Mouse (Mus musculus) midbrain, postnatal 0 days (tissue): ENCODE measurements at regions not wholly inside any gene's neighbourhood (a gene's known extent, or its start where the extent isn't known, plus 50 kb on each side); places are given as distances from the start of the nearest gene placed in this dataset.

Experiments used
- ATAC-seq: fragments of 200-750 bp; cut with Nextera tagmentation; 2 replicates; pipeline ENCODE4 v1.8.0; 2017; ENCODE audit warnings: moderate number of reproducible peaks, mild to moderate bottlenecking, moderate TSS enrichment, moderate library complexity; ENCODE audit not compliant: low FRiP score
- DNase-seq: peaks from one replicate; pipeline ENCODE4 v3.0.0-alpha.2; 2015; ENCODE audit warnings: low spot score
- H3K27ac ChIP-seq: fragments of 300-500 bp; sonication (generic); 2 replicates; pipeline ENCODE4 v1.5.1; 2014; ENCODE audit warnings: low read depth, mild to moderate bottlenecking, low read length, mixed read lengths
- H3K27me3 ChIP-seq: fragments of 300-500 bp; sonication (generic); 2 replicates; pipeline ENCODE4 v1.6.1; 2014; ENCODE audit warnings: low read length, control low read depth, mixed read lengths; ENCODE audit not compliant: insufficient read depth
- H3K36me3 ChIP-seq: fragments of 300-500 bp; sonication (generic); 2 replicates; pipeline ENCODE4 v1.6.1; 2014; ENCODE audit warnings: low read length, control low read depth, mixed read lengths; ENCODE audit not compliant: insufficient read depth
- H3K4me1 ChIP-seq: fragments of 300-500 bp; sonication (generic); 2 replicates; pipeline ENCODE4 v1.6.1; 2014; ENCODE audit warnings: mild to moderate bottlenecking, control low read depth, antibody characterized with exemption, low read length, mixed read lengths; ENCODE audit not compliant: insufficient read depth
- H3K4me2 ChIP-seq: fragments of 300-500 bp; sonication (generic); 2 replicates; pipeline ENCODE4 v1.6.1; 2014; ENCODE audit warnings: low read depth, mild to moderate bottlenecking, low read length, mixed read lengths; ENCODE audit not compliant: poor library complexity, severe bottlenecking
- H3K4me3 ChIP-seq: fragments of 300-500 bp; sonication (generic); 2 replicates; pipeline ENCODE4 v1.5.1; 2014; ENCODE audit warnings: low read depth, mild to moderate bottlenecking, low read length, moderate library complexity
- H3K9ac ChIP-seq: fragments of 300-500 bp; sonication (generic); replicated peaks from 2 replicates; pipeline ENCODE4 v1.6.1; 2014; ENCODE audit warnings: mild to moderate bottlenecking, low read length, moderate library complexity, mixed read lengths; ENCODE audit not compliant: poor library complexity, severe bottlenecking
- H3K9me3 ChIP-seq: fragments of 300-500 bp; sonication (generic); 2 replicates; pipeline ENCODE4 v1.6.1; 2016; ENCODE audit warnings: low read length, control low read depth
- CTCF ChIP-seq: IDR thresholded peaks from 2 replicates; pipeline ENCODE4 v1.5.1; 2016; ENCODE audit warnings: antibody characterized with exemption, mild to moderate bottlenecking
- WGBS: fragments of 180-500 bp; shearing (Covaris S2); extraction: QIAGEN DNeasy Blood & Tissue Kit; methylation state at CpG from one replicate; pipeline ENCODE4 v1.1.7; 2014; 5-methylcytosine and 5-hydroxymethylcytosine counted together

DNA sequence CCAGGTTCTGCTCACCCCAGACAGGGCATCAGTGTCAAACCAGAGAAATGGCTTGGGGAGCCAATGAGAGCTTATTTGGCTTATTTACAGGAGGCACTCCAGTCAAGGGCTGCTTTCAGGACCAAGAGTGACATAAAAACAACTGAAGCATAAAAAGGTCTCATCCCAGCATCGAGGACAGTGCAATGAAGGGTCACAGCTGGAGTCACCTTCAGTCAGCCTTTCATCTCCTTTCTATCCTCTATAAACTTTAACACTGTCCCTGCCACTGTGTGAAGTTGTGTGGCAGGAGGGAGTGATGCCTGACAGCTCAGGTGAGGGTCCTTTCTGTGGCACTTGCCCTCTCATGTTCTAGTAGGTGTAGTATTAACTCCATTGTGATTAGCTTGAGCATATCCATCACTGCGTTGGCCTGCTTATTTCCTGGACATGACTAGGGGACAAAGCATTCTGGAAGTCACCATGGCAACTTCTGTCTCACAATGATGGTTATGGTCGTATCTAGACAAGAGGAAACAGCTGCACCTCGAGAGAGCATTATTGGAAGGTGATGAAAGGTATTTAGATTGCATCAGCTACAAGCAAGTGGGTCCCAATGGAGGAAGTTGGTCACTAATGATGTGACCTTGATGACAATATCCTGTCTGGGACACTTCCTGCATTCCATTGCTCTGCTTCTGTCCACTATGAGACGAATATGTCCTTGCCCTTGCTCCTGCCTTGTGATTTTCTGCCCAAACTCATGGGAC lies 87.8 kb upstream of the Enpp6 start:
- TF ChIP-seq CTCF, result no peak
- H3K4me3 ChIP-seq, result no peak overlapping the region
- no peaks in the 10 kb centered on the region for H3K4me1 ChIP-seq
- DNase-seq, result no peak
- no peak overlapping the region for H3K27ac ChIP-seq
- no peaks in the 10 kb centered on the region for H3K36me3 ChIP-seq
- H3K9me3 ChIP-seq, result no peaks in the 10 kb centered on the region
- H3K9ac ChIP-seq, result no peak overlapping the region
- no peak overlapping the region for H3K4me2 ChIP-seq
- no peaks in the 10 kb centered on the region for H3K27me3 ChIP-seq
- WGBS, result 34% methylated on average over 5 of the region's 5 CpGs
- ATAC-seq, result no peak

DNA sequence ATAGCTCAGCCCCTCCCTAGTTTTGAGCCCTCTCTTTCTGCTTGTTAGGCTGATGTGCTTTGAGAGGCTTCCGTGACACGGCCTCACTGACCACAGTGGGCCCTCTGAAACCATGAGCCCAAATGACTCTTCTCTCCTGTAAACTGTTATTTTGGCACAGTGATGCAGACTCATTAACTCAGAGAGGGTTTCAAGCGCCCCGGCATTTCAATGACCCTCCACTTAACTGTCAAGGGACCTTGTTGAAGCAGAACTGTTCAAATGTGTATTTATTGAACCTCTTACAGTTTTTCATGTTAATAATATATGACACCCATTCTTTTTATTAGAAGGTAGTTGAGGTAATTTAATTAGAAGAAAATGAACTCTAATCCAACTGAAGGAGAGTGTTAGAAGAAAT lies 85.9 kb upstream of the Enpp6 start:
- Histone ChIP-seq H3K36me3 (no peaks in the 10 kb centered on the region), H3K4me1 (no peaks in the 10 kb centered on the region), H3K4me2 (no peak overlapping the region), H3K9me3 (no peaks in the 10 kb centered on the region), H3K27ac (no peak overlapping the region), H3K9ac (no peak overlapping the region), H3K27me3 (no peaks in the 10 kb centered on the region), H3K4me3 (no peak overlapping the region)
- WGBS, result 87% methylated on average over 4 of the region's 4 CpGs
- DNase-seq, result no peak
- ATAC-seq, result no peak
- TF ChIP-seq CTCF, result no peak

DNA sequence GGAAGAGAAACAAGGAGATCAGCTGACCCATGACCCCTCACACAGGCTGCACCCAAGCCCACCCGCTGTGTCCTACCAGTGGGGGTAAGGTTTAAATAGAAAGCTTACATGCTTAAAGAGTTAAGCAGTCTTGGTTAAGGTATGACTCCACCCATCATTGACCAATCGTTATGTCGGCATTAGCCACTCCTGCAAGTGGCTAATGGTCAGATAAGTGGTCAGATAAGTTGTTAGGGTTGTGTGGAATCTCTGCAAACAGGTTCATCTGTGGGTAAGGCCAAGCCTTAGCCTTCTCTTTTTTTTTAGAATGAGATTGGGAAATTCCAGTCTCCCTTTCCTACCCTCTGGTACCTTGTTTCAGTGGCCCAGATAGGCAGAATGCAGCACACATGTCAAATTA lies 82.0 kb upstream of the Enpp6 start:
- ATAC-seq, result no peak

DNA sequence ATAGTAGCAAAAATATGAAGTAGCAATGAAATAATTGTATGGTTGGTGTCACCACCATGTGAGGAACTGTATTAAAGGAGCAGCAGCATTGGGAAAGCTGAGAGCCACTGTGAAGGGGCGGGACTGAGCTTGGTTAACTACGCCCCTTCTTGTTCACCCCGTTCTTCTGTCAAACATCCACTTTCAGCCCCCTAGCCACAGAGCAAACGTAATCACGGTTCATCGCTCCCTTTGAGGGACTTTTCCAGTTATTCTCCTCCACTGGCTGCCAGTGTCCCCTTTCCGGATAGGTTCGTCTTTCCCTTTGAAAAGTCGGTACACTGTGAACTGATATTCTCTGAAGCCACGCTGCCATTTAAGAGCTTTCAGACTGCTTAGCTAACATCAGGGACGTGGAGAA lies 79.3 kb upstream of the Enpp6 start:
- Histone ChIP-seq H3K4me1 (no peaks in the 10 kb centered on the region), H3K4me2 (no peak overlapping the region), H3K9ac (no peak overlapping the region), H3K27me3 (no peaks in the 10 kb centered on the region), H3K27ac (no peak overlapping the region), H3K9me3 (no peaks in the 10 kb centered on the region), H3K36me3 (no peaks in the 10 kb centered on the region), H3K4me3 (no peak overlapping the region)
- DNase-seq (no peak), ATAC-seq (no peak)
- whole genome bisulfite sequencing, result 25% methylated on average over 11 of the region's 11 CpGs
- TF ChIP-seq CTCF, result no peak

More for the DNA sequence above, 82.0 kb upstream of the Enpp6 start:
- Histone ChIP-seq H3K27me3 (no peaks in the 10 kb centered on the region), H3K9ac (no peak overlapping the region), H3K4me2 (no peak overlapping the region), H3K36me3 (no peaks in the 10 kb centered on the region), H3K27ac (no peak overlapping the region), H3K4me1 (no peaks in the 10 kb centered on the region), H3K4me3 (no peak overlapping the region), H3K9me3 (no peaks in the 10 kb centered on the region)
- no peak for DNase-seq
- 62% methylated on average over 3 of the region's 3 CpGs for WGBS
- no peak for TF ChIP-seq CTCF

DNA sequence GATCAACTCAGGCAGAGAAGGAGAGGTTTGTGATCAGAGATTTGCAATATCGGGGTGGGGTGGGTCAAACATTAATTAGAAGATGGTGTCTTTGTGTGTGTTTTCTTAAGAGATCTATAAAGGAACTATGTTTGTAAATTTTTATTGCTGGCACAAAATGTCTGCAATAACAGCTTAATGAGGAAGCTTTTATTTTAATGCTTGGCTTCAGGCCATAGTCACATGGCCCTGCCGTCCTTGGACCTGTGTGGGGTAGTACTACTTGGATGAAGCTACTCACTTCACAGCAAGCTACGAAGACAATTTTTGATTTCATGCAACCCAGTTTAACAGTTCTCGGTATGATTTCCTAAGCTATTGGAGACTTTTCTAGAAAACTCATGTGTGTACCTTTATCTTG lies 78.5 kb upstream of the Enpp6 start:
- WGBS, result 85% methylated on average over 4 of the region's 4 CpGs

DNA sequence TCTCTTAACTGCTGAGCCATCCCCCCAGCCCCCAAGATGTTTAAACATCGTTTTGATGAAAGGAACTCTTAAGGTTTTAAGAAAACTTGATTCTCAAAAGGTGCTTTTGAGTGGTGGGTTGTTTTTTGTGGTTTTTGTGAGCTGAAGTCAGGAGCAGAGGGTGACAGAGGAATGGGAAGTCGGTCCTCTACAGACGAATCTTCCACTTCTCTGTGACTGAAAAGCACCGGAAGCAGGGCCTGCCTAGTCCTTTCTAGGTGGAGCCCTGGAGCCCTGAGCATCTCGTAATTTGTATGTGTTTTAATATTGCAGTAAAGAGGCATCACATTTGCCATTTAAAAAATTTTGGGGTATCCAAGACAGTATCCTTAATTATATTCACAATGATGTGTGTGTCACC lies 72.7 kb upstream of the Enpp6 start:
- no peak for DNase-seq
- Histone ChIP-seq H3K4me3 (no peak overlapping the region), H3K27me3 (no peaks in the 10 kb centered on the region), H3K27ac (no peak overlapping the region), H3K9me3 (no peaks in the 10 kb centered on the region), H3K36me3 (no peaks in the 10 kb centered on the region), H3K4me1 (no peaks in the 10 kb centered on the region), H3K4me2 (no peak overlapping the region), H3K9ac (no peak overlapping the region)
- no peak for ATAC-seq
- WGBS, result 61% methylated on average over 5 of the region's 5 CpGs
- TF ChIP-seq CTCF, result no peak

More for the DNA sequence above, 78.5 kb upstream of the Enpp6 start:
- no peak for ATAC-seq
- no peaks in the 10 kb centered on the region for H3K9me3 ChIP-seq
- no peak overlapping the region for H3K4me2 ChIP-seq
- DNase-seq, result no peak
- TF ChIP-seq CTCF, result no peak
- no peak overlapping the region for H3K27ac ChIP-seq
- no peaks in the 10 kb centered on the region for H3K4me1 ChIP-seq
- no peak overlapping the region for H3K4me3 ChIP-seq
- no peak overlapping the region for H3K9ac ChIP-seq
- no peaks in the 10 kb centered on the region for H3K36me3 ChIP-seq
- H3K27me3 ChIP-seq, result no peaks in the 10 kb centered on the region
